Mouse (Mus musculus) kidney, postnatal 0 days (tissue): ENCODE results near the gene Sowahc. TPM values are rescaled to one million over a fixed set of nuclear protein-coding genes. Genes with fewer than 3 reads are reported as not detected.

Source experiments
- ATAC-seq: fragments of 200-750 bp; cut with Nextera tagmentation; replicated peaks from 2 replicates; pipeline ENCODE4 v1.8.0; 2017; ENCODE audit warnings: low read depth, moderate number of reproducible peaks, moderate TSS enrichment, moderate library complexity; ENCODE audit not compliant: low FRiP score
- DNase-seq: peaks from one replicate; pipeline ENCODE4 v3.0.0-alpha.2; 2016; ENCODE audit warnings: low spot score
- H3K27ac ChIP-seq: fragments of 300-500 bp; sonication (generic); 2 replicates; pipeline ENCODE4 v1.5.1; 2014; ENCODE audit warnings: mild to moderate bottlenecking
- H3K27me3 ChIP-seq: fragments of 300-500 bp; sonication (generic); 2 replicates; pipeline ENCODE4 v1.6.1; 2014; ENCODE audit warnings: low read length, mixed read lengths; ENCODE audit not compliant: insufficient read depth
- H3K36me3 ChIP-seq: fragments of 300-500 bp; sonication (generic); 2 replicates; pipeline ENCODE4 v1.6.1; 2014; ENCODE audit warnings: low read length, mixed read lengths; ENCODE audit not compliant: insufficient read depth
- H3K4me1 ChIP-seq: fragments of 300-500 bp; sonication (generic); replicated peaks from 2 replicates; pipeline ENCODE4 v1.6.1; 2014; ENCODE audit warnings: antibody characterized with exemption, low read length, mixed read lengths; ENCODE audit not compliant: insufficient read depth
- H3K4me2 ChIP-seq: fragments of 300-500 bp; sonication (generic); 2 replicates; pipeline ENCODE4 v1.6.1; 2014; ENCODE audit warnings: mild to moderate bottlenecking, low read length, moderate library complexity, mixed read lengths
- H3K4me3 ChIP-seq: fragments of 300-500 bp; sonication (generic); replicated peaks from 2 replicates; pipeline ENCODE4 v1.5.1; 2014; ENCODE audit warnings: low read depth, low read length
- H3K9ac ChIP-seq: fragments of 300-500 bp; sonication (generic); 2 replicates; pipeline ENCODE4 v1.6.1; 2014; ENCODE audit warnings: low read depth, low read length
- H3K9me3 ChIP-seq: fragments of 300-500 bp; sonication (generic); replicated peaks from 2 replicates; pipeline ENCODE4 v1.6.1; 2016; ENCODE audit warnings: low read length, inconsistent platforms, mixed read lengths
- CTCF ChIP-seq: IDR thresholded peaks from 2 replicates; pipeline ENCODE4 v1.5.1; 2016; ENCODE audit warnings: antibody characterized with exemption, low read depth, mild to moderate bottlenecking, moderate library complexity
- WGBS: fragments of 180-500 bp; shearing (Covaris S2); extraction: QIAGEN DNeasy Blood & Tissue Kit; methylation state at CpG from one replicate; pipeline ENCODE4 v1.1.7; 2014; 5-methylcytosine and 5-hydroxymethylcytosine counted together
- polyA plus RNA-seq: library from polyadenylated mRNA; unstranded; fragments of >200 nt; fragmentation: Nextera tagmentation; extraction: Ambion mirVana; gene quantifications from 2 replicates; pipeline ENCODE4 v1.2.1, GENCODE M21; 2015

Gene Sowahc
- 7.6 and 8.7 TPM in 2 replicates for polyA plus RNA-seq

DNA sequence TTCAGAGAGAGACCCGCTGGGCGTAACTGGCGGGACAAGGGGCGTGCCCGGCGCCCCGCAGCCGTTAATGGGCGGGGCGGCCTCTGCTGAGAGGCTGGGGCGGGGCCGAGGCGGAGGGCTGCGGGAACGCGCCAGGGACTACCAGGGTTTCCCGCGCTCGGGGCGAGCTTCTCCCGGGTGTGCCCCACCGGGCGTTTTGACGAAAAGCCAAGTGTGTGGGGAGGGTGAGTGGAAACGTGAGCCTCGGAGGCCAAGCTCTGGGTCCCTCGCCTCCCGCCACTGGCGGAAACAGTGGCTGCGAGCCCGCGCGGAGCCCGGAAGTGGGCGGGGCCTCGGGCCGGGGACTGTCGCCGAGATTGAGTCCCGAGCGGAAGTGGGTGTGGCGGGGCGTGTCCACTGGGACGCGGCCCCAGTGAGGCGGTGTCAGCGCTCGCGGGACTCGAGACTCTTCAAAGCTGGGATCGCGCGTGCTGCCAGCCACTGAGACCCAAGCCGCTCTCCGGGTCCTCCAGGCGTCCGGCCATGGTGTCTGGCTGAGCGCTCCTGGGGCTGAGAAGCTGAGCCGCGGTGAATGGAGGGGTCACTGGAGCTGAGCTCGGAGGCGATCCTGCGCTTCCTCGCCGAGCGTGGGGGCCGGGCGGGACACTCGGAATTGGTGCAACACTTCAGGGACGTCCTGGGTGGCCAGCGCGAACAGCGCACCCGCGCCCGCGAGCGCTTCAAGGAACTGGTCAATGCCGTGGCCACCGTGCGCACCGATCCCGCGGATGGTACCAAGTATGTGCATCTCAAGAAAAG, at the start of gene Sowahc, which contains the start of gene Sept10:
TSS of gene Sowahc (plus strand) at position 481 of the 798 bp plus-strand sequence.
TSS of gene Sept10 (minus strand) at position 375 of the 798 bp plus-strand sequence.
- Histone ChIP-seq H3K4me3 (peak within 1 kb of the TSS; percentile 82), H3K36me3 (no peaks in the 10 kb centered on the region), H3K27ac (peak within 1 kb of the TSS; percentile 94), H3K4me2 (peak within 1 kb of the TSS; percentile 78), H3K9ac (peak within 1 kb of the TSS; percentile 93), H3K9me3 (no peaks in the 10 kb centered on the region), H3K27me3 (no peaks in the 10 kb centered on the region), H3K4me1 (0 out of 2 replicates have a peak, but pooled peaks cover 12% of the 10 kb centered on the region)
- peak; percentile 97 for DNase-seq
- ATAC-seq, result peak; percentile 97
- no peak for TF ChIP-seq CTCF
- under 1% methylated on average over 81 of the region's 84 CpGs for WGBS

DNA sequence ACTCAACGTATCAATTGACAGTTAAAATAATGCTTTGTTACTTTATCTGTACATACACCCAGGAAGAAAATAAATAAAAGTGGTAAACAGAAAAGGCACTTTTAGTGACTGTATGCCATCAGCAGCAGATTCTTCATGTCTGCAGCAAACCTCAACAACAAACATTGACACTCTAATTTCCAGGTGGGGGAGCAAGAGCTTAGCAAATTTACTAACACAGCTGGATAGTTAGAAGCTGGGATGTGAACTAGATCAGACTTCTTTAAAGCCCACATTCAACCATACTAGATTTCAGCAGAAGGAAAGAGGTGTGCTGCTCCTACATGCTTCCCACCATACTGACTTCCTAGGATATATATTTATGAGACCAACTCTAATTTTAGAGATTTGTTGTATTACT, 49.2 kb upstream of the Sowahc start:
- Histone ChIP-seq H3K4me1 (no peaks in the 10 kb centered on the region), H3K9me3 (no peaks in the 10 kb centered on the region), H3K36me3 (no peaks in the 10 kb centered on the region), H3K27ac (no peak overlapping the region), H3K4me2 (no peak overlapping the region), H3K27me3 (no peaks in the 10 kb centered on the region), H3K4me3 (no peak overlapping the region), H3K9ac (no peak overlapping the region)
- peak; percentile 25; the same call in 1 of the 2 replicates for TF ChIP-seq CTCF
- 91% methylated on average over 1 of the region's 1 CpGs for WGBS
- ATAC-seq (no peak), DNase-seq (no peak)

DNA sequence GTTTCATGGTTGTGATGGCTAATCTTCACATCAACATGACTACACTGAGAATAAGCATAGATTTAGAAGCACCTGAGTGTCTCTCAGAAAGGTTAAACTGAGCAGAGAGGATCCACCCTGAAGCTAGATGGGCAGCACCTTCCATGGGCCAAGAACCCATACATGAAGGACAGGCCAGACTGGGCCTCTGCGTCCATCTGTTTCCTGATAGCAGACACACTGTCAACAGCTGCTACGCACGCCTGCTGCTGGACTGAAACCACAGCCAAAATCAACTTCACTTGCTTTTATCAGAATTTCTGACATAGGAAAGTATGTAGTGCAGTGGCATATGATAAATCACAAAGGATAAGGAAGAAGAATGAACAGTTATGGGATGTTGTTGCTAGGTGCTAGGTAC, 42.1 kb upstream of the Sowahc start:
- WGBS, result 67% methylated on average over 3 of the region's 3 CpGs

DNA sequence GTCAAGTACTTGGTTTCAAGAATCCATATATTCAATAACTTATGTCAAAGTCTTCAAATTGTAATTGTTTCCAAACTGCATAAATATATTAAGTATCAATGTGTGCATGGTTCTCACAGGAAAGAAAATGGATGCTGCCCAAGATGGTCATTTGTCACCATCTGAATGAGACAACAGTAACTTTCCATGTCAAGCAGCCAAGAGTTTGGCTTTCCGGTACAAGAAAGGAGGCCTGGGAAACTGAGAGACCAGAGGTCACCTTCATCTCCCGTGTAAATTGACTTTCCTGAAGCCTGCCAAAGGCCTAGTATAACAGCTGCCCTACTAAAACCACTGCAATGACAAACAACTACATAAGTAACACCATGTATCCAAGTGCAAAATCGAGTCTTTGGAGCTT, 39.4 kb upstream of the Sowahc start:
- WGBS, result 68% methylated on average over 3 of the region's 3 CpGs
- no peak overlapping the region for H3K27ac ChIP-seq
- DNase-seq (no peak), ATAC-seq (no peak)
- no peak overlapping the region for H3K9ac ChIP-seq
- H3K36me3 ChIP-seq, result 0 out of 2 replicates have a peak, but pooled peaks cover 5% of the 10 kb centered on the region
- no peak overlapping the region for H3K4me3 ChIP-seq
- H3K4me2 ChIP-seq, result no peak overlapping the region
- H3K27me3 ChIP-seq, result no peaks in the 10 kb centered on the region
- H3K9me3 ChIP-seq, result no peaks in the 10 kb centered on the region
- no peaks in the 10 kb centered on the region for H3K4me1 ChIP-seq
- no peak for TF ChIP-seq CTCF

More for the DNA sequence above, 42.1 kb upstream of the Sowahc start:
- Histone ChIP-seq H3K4me1 (no peaks in the 10 kb centered on the region), H3K4me2 (no peak overlapping the region), H3K9ac (no peak overlapping the region), H3K27me3 (no peaks in the 10 kb centered on the region), H3K4me3 (no peak overlapping the region), H3K36me3 (0 out of 2 replicates have a peak, but pooled peaks cover 5% of the 10 kb centered on the region), H3K27ac (no peak overlapping the region), H3K9me3 (no peaks in the 10 kb centered on the region)
- no peak for ATAC-seq
- peak; percentile 37 for DNase-seq
- no peak for TF ChIP-seq CTCF

DNA sequence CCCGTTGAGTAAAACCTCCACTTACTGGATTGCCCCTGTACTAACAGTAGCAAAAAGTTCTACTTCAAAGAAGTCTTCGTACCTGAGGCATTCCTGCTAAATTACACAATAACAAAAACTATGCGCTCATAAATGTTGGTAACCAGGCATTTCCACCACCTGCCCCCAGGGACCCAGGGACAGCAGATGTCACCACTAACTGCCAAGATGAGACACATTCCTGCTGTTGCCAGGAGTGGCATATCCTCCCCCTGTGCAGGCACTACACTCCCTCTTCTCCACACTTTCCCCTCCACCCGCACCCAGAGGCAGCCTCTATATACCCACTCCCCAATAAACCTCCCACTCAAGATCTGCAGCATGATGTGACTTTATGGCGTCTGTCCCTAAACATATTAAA, 26.9 kb upstream of the Sowahc start:
- Histone ChIP-seq H3K4me3 (no peak overlapping the region), H3K9me3 (no peaks in the 10 kb centered on the region), H3K9ac (no peak overlapping the region), H3K27me3 (no peaks in the 10 kb centered on the region), H3K4me1 (no peaks in the 10 kb centered on the region), H3K27ac (no peak overlapping the region), H3K36me3 (no peaks in the 10 kb centered on the region), H3K4me2 (no peak overlapping the region)
- 46% methylated on average over 5 of the region's 5 CpGs for WGBS
- no peak for DNase-seq
- TF ChIP-seq CTCF, result no peak
- ATAC-seq, result no peak

DNA sequence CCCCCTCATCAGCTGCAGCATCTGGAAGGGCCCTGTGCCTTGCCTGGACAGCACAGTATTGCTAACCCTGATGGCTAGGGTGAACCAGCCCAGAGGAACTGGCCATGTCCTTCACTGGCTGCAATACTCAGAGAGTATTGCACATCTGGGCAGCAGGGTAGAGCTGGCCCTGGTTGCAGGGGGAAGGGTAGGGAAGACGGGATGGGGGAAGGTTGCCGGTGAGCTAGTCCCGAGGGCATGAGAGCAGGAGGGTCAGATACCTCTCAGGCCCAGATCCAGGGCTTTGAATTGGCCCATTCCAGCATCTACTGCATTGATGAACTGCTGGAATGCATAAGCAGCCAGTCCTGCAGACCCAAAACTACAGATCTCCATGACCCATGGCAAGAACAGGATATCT, 25.0 kb upstream of the Sowahc start:
- WGBS, result 86% methylated on average over 3 of the region's 3 CpGs
- H3K27me3 ChIP-seq, result no peaks in the 10 kb centered on the region
- H3K36me3 ChIP-seq, result no peaks in the 10 kb centered on the region
- no peak overlapping the region for H3K9ac ChIP-seq
- no peak for DNase-seq
- H3K27ac ChIP-seq, result no peak overlapping the region
- H3K4me1 ChIP-seq, result no peaks in the 10 kb centered on the region
- 0 out of 2 replicates have a peak, but pooled peaks have one; percentile 21 for ATAC-seq
- H3K4me3 ChIP-seq, result no peak overlapping the region
- no peak for TF ChIP-seq CTCF
- no peak overlapping the region for H3K4me2 ChIP-seq
- no peaks in the 10 kb centered on the region for H3K9me3 ChIP-seq
